Mouse (Mus musculus) forelimb bud, embryonic 11.5 days (tissue): ENCODE results near the gene Pyurf.

Experiments
- DNase-seq: peaks from one replicate; pipeline ENCODE4 v3.0.0-alpha.2; 2012; ENCODE audit warnings: low read depth, low spot score

Gene Pyurf

DNA sequence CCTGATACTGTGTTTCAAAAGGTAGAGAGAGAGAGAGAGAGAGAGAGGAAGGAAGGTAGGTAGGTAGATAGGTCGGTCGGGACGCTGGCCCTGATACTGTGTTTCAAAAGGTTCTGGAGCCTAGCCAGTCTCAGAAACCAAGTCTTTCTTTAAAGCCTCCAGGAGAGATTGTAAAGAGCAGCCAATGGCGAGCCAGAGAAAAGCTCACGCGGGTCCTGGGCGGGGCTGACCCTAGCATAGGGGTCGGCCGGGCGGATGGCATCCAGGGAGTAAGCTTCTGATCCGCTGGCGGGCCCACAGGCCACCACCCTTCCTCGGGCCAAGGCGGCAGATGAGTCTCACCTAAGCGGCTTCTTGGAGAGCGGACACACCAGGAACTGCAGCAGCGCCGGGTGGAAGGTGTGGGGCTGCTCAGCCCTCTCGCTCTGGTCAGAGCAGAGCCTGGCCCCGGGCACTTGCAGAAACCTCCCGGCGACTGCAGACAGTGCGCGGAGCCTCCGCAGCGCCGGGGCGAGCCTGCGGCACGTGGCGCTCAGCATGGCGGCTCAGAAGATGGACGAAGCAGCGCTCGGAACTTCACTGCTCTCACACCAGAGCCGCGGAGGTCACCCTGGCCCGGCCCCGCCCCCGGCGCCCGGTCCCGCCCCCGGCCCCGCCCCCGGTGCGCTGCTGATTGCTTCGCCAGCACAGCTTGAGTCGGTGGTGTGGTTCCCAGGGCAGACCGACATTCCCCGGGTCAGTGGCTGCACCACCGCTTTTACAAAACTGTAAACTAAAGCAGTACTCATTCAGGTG, at the start of gene Pyurf:
Gene Pyurf, minus strand, starts transcription at position 612 of the 795 bp plus-strand sequence.
- DNase-seq = peak; percentile 78

DNA sequence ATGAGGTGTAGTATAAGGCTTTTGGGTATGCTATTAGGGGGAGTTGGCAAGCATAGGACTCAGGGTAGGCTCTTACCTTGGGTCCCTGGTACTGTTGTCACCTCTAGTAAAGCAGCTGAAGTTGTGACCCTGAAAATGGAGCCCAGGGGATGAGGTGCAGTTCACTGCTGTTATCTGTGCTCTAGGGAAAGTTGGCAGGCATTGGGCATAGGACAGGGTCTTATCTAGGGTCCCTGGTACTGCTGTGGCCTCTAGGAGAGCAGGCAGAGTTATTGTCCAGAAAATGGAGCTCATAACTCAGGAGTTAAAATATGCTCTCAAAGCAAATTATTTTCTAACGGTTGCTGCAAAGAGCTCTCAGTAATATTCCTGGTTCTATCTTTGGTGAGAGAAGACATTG, 29.5 kb upstream of the Pyurf start:
- no peak for DNase-seq

DNA sequence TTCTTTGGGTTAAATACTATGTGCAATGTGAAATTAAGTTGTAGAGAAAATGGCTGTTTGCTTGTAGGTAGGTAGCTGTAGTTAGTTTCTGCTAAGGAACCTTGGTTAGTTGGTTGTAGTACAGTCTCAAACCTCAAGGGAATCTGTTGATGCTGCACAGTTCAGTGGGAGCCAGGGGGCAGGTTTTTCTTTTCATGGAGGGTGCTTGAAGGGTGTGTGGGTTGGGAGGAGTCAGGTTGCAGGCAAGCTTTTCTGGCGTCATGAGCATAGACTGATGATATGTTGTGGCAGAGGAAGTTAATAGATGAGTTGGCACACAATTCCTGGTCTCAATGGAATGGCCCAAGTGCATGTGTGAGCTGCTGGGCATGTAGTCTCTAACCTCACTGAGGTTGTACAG, 19.8 kb upstream of the Pyurf start:
- DNase-seq = no peak

DNA sequence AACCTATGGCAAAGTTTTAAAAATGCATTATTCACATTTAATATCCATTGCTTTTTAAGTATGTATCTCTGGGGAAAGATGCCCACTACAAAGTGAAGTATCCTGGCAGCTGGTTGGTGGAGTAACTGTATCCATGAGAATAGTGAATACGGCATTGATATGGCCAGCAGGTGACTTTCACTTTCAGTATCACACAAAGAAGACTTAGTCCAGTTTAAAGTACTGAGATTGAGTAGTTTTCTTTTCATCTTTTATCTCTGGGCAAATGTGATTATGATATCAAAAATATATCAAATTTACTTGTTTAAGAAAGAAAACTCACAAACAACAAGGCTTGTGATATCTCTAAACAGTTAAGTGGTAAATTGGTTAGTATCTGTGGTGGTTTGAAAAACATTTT, 14.8 kb upstream of the Pyurf start:
- no peak for DNase-seq

DNA sequence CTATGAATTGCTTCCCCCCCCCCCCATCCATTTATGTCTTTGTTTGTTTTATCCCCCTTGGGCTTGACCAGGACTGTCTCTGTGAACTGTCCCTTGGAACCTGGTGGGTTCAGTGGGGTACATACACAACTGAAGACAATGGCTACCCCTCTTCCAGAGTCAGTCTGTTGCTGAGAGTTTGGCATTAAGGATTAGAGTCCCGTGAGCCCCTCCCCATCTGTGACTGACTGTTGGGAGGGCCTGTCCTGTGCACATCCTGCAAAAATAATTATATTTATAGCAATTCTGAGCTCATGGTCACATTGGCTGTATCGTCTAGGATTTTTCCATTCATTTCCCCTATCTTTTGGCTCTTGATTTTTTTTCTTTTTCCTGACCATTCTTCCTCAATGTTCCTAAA, 11.8 kb upstream of the Pyurf start:
- DNase-seq = no peak

DNA sequence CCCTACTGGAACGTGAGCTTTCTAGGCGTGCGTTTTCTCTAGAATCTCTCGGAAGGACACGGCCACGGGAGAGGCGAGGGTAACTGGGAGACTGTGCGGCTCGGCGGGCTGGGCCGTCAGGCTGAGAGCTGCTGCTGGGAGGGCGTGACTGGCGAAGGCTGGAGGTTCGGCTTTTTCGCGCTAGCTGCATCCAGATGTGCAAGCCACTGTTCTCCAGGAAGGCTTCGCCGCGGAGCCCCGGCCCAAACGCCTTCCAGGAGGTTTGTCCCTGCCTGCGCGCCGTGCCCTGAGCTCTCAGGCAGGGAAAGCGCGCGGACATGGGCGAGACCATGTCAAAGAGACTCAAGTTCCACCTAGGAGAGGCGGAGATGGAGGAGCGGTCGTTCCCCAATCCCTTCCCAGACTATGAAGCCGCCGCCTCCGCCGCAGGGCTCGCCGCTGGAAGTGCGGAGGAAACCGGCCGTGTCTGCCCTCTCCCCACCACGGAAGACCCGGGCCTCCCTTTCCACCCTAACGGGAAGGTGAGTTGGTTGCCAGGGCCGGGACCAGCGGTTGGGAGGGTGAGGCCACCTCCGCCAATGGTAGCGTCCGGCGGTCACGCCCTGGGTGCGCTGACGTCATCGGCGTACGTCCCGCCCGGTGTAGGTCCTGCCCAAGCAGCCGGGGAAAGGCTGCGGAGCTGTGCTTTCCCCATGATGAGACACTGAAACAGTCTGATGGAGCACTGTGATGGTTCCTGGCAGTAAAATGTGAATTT, 11.0 kb upstream of the Pyurf start:
- DNase-seq = peak; percentile 93

DNA sequence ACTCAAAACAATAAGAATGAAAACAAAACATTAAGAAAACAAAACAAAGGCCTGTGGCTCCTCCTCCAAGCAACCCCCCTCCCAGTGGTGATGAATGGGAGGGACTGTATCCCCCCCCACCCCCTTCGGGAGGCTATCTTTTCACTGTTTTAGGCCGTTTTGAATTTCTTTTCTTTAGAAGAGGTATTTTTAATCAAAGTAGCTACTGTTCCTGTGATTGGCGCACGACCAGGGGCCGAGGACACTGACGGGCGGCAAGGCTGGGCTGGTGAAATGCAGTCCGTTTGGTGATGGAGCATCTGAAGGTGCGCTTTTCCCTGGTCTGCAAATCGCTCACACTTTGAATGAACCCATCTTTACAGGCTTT, 10.5 kb upstream of the Pyurf start, which contains the start of gene Lancl2:
Gene Lancl2, plus strand, starts transcription at position 165 of the 367 bp plus-strand sequence.
- no peak for DNase-seq

DNA sequence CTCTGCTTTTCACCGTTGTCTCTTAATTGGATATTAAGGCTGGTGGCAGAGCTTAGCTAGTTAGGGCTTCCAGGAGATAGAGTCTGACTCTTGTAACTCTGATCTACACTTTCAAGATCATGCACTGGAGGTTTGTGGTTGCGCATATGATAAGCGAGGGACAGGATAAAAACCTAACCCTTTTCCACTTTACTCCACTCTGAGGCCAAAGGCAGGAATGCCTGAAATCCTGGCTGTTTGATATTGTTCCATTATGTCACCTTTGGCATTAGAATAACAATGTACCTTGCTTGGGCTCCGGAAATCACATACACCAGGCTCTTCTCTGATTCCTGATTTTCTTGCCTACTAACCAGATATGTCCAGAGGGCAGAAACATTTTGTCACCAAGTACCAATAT, 9.8 kb upstream of the Pyurf start:
- no peak for DNase-seq

DNA sequence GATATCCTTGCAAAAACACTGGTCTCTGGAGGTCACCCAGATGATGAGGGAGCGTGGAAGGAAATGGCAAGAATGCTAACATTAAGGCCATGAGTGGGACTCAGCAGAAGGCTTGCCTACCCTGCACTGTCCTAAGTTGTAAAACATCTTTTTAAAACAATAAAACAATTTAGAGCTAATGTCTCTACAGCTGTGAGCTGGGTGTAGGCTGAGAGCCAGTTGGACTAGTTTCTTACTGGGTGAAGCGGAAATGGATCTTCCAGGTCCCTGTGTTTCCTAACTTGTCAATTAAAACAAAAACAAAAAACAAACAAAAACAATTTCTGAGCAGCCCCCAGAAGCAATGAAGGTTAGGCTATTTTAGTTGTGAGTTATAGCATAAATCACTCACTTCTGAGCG, 1.2 kb upstream of the Pyurf start:
- DNase-seq = no peak

DNA sequence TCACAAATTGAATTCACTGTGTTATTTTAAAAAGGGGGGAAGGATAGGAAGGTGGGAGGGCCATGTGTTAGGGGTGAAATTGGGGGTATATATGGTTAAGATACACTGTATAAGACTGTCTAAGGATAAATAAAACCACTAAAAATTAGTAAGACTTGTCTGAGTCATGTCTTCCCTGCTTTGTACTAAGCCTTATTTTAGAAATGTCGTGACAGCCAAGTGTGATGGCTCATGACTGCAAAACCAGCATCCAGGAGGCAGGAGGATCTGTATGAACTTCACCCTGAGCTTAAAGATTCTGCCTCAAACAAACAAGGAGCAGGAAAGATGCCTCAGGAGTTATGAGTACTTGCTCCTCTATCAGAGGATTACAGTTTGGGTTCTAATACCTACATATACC, 7.7 kb downstream of the Pyurf start:
- DNase-seq = no peak

DNA sequence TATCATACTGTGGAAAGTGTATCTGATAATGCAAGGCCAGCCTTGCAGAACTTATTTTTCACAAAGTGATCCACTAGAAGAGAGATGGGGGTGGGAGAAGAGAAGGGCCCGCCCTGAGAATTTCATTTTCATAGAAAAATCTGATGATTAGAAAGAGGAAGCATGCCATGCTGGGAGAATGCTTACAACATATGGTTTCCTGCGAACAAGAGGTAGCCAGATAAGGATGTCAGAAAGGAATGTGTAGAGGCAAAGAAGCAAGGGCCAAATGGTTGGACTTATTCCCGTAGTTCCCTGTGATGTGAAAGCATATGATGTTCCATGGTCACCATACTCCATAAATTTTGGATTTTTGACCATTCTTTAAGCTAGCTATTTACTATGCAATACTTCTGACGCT, 30.6 kb downstream of the Pyurf start:
- DNase-seq = no peak

DNA sequence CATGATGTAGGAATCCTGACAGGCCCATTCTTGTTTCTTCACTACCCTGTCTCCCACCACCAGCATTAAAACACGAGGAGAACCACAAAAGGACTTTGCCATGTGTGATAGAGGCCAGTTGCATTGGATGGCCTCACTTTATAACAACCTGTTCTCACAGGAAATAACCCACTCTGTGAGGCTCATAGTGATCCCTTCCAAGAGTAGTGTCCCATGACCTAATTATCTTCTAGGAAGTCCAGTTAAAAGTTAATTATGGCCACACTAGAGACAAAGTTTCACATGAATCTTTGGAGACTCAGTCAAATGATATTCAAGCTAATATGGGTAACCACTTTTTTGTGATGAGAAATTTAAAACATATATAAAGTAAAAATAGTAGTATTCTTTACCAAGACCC, 44.6 kb downstream of the Pyurf start:
- no peak for DNase-seq

DNA sequence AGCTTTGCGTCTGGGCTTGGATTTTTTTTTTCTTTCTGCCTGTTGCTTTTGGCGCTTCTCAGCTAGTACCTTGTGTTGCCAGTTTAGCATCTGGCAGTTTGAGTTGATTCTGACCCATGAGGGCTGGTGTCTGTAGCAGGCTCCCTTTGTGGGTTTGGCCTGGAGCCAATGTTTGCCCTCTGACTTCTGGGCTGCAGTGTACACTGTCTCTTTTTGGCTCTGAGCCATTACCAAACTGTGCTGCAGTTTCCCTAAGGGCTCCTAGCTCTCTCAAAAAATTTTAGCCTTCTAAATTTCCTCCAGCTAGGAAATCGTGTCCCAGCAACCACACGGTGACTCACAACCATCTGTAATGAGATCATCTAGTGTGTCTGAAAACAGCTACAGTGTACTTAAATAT, 50.1 kb downstream of the Pyurf start:
- DNase-seq = peak; percentile 35

DNA sequence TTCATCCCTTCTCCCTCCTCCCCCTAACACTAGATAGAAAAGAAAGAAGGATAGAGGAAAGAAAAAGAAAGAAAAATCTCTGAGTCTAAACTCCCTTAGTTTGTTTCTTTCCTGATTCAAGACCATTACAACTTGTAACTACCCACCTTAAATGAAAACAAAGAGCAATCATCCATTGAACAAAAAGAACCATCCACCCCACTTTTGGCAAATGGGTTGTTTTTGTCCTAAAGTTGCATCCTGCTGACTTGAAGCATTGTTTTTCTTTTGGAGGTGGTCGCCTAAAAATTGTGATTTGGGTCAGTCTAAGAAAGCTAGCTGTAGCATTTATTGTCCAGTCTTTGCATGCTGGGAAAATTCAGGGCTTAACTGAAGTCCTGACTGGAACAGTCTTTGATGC, 52.3 kb downstream of the Pyurf start:
- no peak for DNase-seq
